Mouse (Mus musculus) T-cell, adult 2 months (primary cell): ENCODE results near the gene Olfr943.

Source experiments
- DNase-seq: peaks from one replicate; pipeline ENCODE4 v3.0.0; 2022; ENCODE audit warnings: low spot score

Gene Olfr943

GRCm38 (mm10) chr9:39166004-39166403 is at the start of gene Olfr943:
TSS of gene Olfr943 (plus strand) at chr9:39166304.
- DNase-seq = no peak

- DNase-seq = no peak
Measured at GRCm38 (mm10) chr9:39127326-39127725, 38.8 kb upstream of the Olfr943 start.

- no peak for DNase-seq
Measured at GRCm38 (mm10) chr9:39127831-39128230, 38.3 kb upstream of the Olfr943 start, which contains the start of gene Olfr27. TSS of gene Olfr27 (plus strand) at chr9:39128131.

GRCm38 (mm10) chr9:39152401-39152800 is 13.7 kb upstream of the Olfr943 start:
- DNase-seq = no peak

GRCm38 (mm10) chr9:39201620-39202019 is 35.5 kb downstream of the Olfr943 start, which contains the start of gene Olfr944:
TSS of gene Olfr944 (plus strand) at chr9:39201920.
- no peak for DNase-seq
